Mouse (Mus musculus): ENCODE data around the gene 1700029H14Rik.

1700029H14Rik gene

DNA sequence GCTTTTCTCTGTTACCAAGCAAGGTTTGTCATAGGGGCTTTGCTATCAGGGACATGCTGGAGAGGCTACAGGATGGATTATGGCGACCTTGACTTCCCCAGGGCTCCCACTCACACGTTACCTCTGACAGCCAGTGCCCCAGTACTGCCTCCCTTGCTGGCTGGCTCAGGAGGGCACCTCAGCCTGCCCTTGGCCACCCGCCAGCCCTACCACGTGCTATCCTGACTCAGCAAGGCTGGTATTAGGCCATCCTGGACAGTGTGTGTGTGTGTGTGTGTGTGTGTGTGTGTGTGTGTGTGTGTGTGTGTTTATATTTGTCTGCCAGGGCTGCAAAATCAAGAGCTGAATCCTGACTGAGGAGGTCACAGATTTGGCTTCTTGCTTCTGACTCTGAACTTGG, 55.4 kb downstream of the 1700029H14Rik start:
- DNase-seq (ENCODE audit: low spot score in 2 of 2), result peak in 1 of 2 experiments; percentile 12

DNA sequence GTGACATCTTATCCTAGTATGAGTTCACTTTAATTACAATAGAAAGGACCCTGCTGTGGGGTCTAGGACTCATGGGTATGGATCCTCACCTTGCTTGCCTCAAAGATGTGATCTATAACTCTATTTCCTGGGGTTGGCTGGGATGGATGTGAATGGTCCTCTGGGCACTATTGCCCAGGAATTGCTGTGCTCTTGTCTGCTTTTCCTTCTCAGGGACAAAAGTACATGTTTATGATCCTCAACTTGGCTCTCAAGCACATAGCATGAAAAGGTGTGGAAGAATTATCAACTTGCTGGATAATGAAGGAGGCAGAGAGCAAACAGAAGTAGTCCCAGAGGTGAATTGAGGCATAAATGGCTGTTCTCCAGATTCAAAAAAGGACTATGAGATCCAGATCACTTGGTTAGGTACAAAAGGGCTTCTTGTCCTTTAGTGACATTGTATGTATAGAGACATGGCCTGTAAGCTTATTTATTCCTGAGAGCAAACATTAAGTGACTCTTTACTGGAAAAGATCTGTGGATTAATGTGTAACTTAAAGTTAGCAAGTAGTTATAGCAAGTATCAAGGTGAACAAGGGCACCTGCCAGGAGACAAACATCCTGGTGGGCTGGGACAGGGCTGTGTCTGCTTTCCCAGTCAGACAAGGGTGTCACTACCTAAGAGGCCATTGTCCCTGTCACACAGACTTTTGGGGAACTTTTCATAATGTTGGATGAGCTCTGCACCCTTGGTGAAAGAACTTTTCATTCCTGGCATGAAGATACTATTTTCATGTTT, 57.2 kb downstream of the 1700029H14Rik start:
- DNase-seq (ENCODE audit: low spot score in 2 of 2), result no peak

DNA sequence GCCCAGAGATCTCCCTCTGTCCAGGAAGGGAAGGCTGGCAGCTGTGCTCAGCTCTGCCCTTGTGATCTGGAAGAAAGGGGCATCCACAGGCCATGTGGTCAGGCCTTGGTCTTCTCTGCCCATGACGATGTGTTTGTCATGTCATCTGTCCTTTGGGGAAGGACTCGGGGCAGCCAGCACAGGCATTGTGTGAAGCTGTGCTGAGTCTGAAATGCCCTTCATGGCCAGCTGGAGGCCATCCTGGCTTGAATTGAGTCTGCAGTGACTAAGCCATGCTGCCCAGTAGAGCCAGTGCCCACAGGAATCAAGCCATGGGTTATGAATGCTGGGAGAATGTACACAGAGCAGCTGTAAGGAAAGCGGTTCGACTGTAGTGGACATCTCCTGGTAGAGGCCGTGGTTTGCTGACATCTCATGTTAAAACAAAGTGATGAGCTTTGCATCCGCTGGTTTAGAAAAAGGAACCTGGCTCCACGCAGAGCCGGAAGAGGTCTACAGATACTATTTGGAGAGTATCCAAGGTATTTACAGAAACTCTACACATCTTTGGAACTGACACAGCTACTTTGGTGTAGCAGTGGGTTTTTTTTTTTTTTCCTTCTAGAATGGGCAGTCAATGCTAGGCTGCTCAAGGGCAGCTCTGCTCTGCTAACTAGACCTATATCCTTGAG, 58.2 kb downstream of the 1700029H14Rik start:
- DNase-seq (ENCODE audit: low spot score in 2 of 2), result no peak

DNA sequence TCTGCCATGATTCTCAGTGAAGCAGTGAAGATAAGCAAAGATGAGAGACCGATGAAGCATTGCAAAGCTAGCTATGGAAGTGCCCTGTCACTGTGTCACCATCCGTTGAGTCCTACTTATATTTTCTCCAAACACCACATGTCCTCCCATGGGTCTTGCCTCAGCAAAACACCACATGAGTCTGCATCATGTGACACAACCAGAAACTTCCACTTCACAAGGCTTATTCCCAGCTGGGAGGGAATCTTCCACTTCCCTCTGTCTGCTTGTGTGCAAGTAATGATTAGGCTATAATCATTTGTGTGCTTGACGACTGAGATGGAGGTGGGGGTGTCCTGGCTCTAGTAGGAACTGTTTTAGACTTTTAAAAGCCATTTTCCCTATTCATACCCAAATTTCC, 61.0 kb downstream of the 1700029H14Rik start:
- no peak for DNase-seq (ENCODE audit: low spot score in 2 of 2)

All from spleen, postnatal 36 days (tissue).